Mouse (Mus musculus) liver, embryonic 13.5 days (tissue): Measurements from ENCODE around the gene Kdsr. TPM values are rescaled to one million over a fixed set of nuclear protein-coding genes. Genes with fewer than 3 reads are reported as not detected.
"Not testable (repeated sequence)": the region's sequence is repeated elsewhere in the genome, so short reads cannot be mapped to it uniquely, and the experiment has no call there.

Source experiments
- ATAC-seq: fragments of 200-750 bp; cut with Nextera tagmentation; 2 replicates; pipeline ENCODE4 v1.8.0; 2017; ENCODE audit warnings: low read depth, mild to moderate bottlenecking, moderate number of reproducible peaks, moderate library complexity
- DNase-seq: peaks from one replicate; pipeline ENCODE4 v3.0.0; 2022
- H3K27ac ChIP-seq: fragments of 300-500 bp; sonication (generic); 2 replicates; pipeline ENCODE4 v1.5.1; 2015; ENCODE audit warnings: moderate library complexity, mild to moderate bottlenecking, inconsistent platforms
- H3K27me3 ChIP-seq: fragments of 300-500 bp; sonication (generic); 2 replicates; pipeline ENCODE4 v1.6.1; 2015; ENCODE audit warnings: mild to moderate bottlenecking, inconsistent platforms
- H3K36me3 ChIP-seq: fragments of 300-500 bp; sonication (generic); 2 replicates; pipeline ENCODE4 v1.6.1; 2015; ENCODE audit warnings: mild to moderate bottlenecking, inconsistent platforms
- H3K4me1 ChIP-seq: fragments of 300-500 bp; sonication (generic); replicated peaks from 2 replicates; pipeline ENCODE4 v1.6.1; 2015; ENCODE audit warnings: inconsistent platforms
- H3K4me2 ChIP-seq: fragments of 300-500 bp; sonication (generic); 2 replicates; pipeline ENCODE4 v1.6.1; 2015; ENCODE audit warnings: inconsistent platforms, mild to moderate bottlenecking, moderate library complexity
- H3K4me3 ChIP-seq: fragments of 300-500 bp; sonication (generic); replicated peaks from 2 replicates; pipeline ENCODE4 v1.5.1; 2015; ENCODE audit warnings: mild to moderate bottlenecking, inconsistent platforms
- H3K9ac ChIP-seq: fragments of 300-500 bp; sonication (generic); 2 replicates; pipeline ENCODE4 v1.6.1; 2015; ENCODE audit warnings: mild to moderate bottlenecking, inconsistent platforms
- H3K9me3 ChIP-seq: fragments of 300-500 bp; sonication (generic); replicated peaks from 2 replicates; pipeline ENCODE4 v1.6.1; 2016; ENCODE audit warnings: inconsistent platforms
- WGBS: fragments of 180-500 bp; shearing (Covaris S2); methylation state at CpG from one replicate; pipeline ENCODE4 v1.1.7; 2015; ENCODE audit not compliant: insufficient replicate concordance; 5-methylcytosine and 5-hydroxymethylcytosine counted together
- polyA plus RNA-seq: library from polyadenylated mRNA; unstranded; fragments of >200 nt; fragmentation: Nextera tagmentation; extraction: Ambion mirVana; gene quantifications from 2 replicates; pipeline ENCODE4 v1.2.1, GENCODE M21; 2015

Kdsr gene
- polyA plus RNA-seq, 1 experiment from 2014 or later: 4.5 TPM

DNA sequence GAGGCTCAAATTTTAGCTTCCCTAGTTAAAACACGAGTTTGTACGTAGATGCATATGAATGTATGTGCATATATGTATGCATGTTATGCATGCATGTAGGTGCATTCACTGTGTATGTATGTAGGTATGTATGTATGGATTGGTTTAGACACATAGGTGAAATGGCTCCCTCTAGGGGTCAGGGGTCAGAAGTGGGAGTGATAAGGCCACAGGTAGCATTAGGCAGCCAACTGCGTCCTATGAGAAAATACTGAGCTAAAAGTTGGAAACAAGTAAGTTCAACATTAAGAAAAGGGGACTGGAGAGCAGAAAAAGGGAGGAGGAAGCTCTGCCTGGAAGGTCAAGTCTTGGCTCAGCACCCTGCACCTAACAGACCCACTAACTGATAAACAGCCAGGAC is 21.4 kb downstream of the Kdsr start:
- H3K27me3 ChIP-seq: no peaks in the 10 kb centered on the region
- 66% methylated on average over 3 of the region's 3 CpGs for WGBS
- no peak overlapping the region for H3K9ac ChIP-seq
- no peak overlapping the region for H3K4me3 ChIP-seq
- H3K4me2 ChIP-seq: no peak overlapping the region
- no peak overlapping the region for H3K27ac ChIP-seq
- H3K9me3 ChIP-seq: no peaks in the 10 kb centered on the region
- ATAC-seq (no peak), DNase-seq (no peak)
- H3K4me1 ChIP-seq: no peaks in the 10 kb centered on the region
- H3K36me3 ChIP-seq: 0 out of 2 replicates have a peak, but pooled peaks cover 9% of the 10 kb centered on the region

- no peak for ATAC-seq
These were observed 23.3 kb downstream of the Kdsr start for GRCm38 (mm10) chr1:106736211-106736610.

GRCm38 (mm10) chr1:106735586-106735985 is 23.9 kb downstream of the Kdsr start:
- 0 out of 2 replicates have a peak, but pooled peaks cover 7% of the 10 kb centered on the region for H3K36me3 ChIP-seq
- no peak overlapping the region for H3K9ac ChIP-seq
- 56% methylated on average over 2 of the region's 2 CpGs for WGBS
- no peaks in the 10 kb centered on the region for H3K9me3 ChIP-seq
- no peaks in the 10 kb centered on the region for H3K27me3 ChIP-seq
- H3K4me3 ChIP-seq: no peak overlapping the region
- H3K27ac ChIP-seq: no peak overlapping the region
- no peaks in the 10 kb centered on the region for H3K4me1 ChIP-seq
- DNase-seq (no peak), ATAC-seq (no peak)
- no peak overlapping the region for H3K4me2 ChIP-seq

More at GRCm38 (mm10) chr1:106736211-106736610, 23.3 kb downstream of the Kdsr start:
- Histone ChIP-seq H3K27ac (no peak overlapping the region), H3K27me3 (no peaks in the 10 kb centered on the region), H3K9me3 (no peaks in the 10 kb centered on the region), H3K4me1 (no peaks in the 10 kb centered on the region), H3K36me3 (0 out of 2 replicates have a peak, but pooled peaks cover 7% of the 10 kb centered on the region), H3K9ac (no peak overlapping the region), H3K4me2 (no peak overlapping the region), H3K4me3 (no peak overlapping the region)
- no peak for DNase-seq
- 85% methylated on average over 8 of the region's 8 CpGs for WGBS

- DNase-seq: no peak
- WGBS: 54% methylated on average over 5 of the region's 5 CpGs
- no peaks in the 10 kb centered on the region for H3K9me3 ChIP-seq
These were observed 37.5 kb downstream of the Kdsr start for GRCm38 (mm10) chr1:106722061-106722460.

GRCm38 (mm10) chr1:106717736-106718135 is 41.8 kb downstream of the Kdsr start:
- H3K9ac ChIP-seq, H3K4me2 ChIP-seq, H3K9me3 ChIP-seq, H3K4me3 ChIP-seq, H3K27ac ChIP-seq, ATAC-seq, H3K36me3 ChIP-seq, DNase-seq: not testable (repeated sequence)
- Histone ChIP-seq H3K27me3 (peaks cover 28% of the 10 kb centered on the region), H3K4me1 (peaks cover 26% of the 10 kb centered on the region)
- 57% methylated on average over 7 of the region's 7 CpGs for WGBS

More at GRCm38 (mm10) chr1:106722061-106722460, 37.5 kb downstream of the Kdsr start:
- Histone ChIP-seq H3K9ac (no peak overlapping the region), H3K4me2 (no peak overlapping the region), H3K36me3 (0 out of 2 replicates have a peak, but pooled peaks cover 2% of the 10 kb centered on the region), H3K4me1 (no peaks in the 10 kb centered on the region), H3K4me3 (no peak overlapping the region), H3K27me3 (no peaks in the 10 kb centered on the region), H3K27ac (no peak overlapping the region)
- ATAC-seq: no peak

GRCm38 (mm10) chr1:106717071-106717601 is 42.4 kb downstream of the Kdsr start:
- DNase-seq: no peak
- H3K27me3 ChIP-seq: peaks cover 34% of the 10 kb centered on the region
- no peaks in the 10 kb centered on the region for H3K9me3 ChIP-seq
- WGBS: 36% methylated on average over 7 of the region's 7 CpGs
- no peak for ATAC-seq
- peaks cover 31% of the 10 kb centered on the region for H3K4me1 ChIP-seq
- no peak overlapping the region for H3K4me2 ChIP-seq
- no peak overlapping the region for H3K27ac ChIP-seq
- no peaks in the 10 kb centered on the region for H3K36me3 ChIP-seq
- no peak overlapping the region for H3K4me3 ChIP-seq
- no peak overlapping the region for H3K9ac ChIP-seq

- no peak overlapping the region for H3K4me2 ChIP-seq
- 76% methylated on average over 3 of the region's 3 CpGs for WGBS
- H3K36me3 ChIP-seq: no peaks in the 10 kb centered on the region
- peaks cover 35% of the 10 kb centered on the region for H3K4me1 ChIP-seq
- no peak for DNase-seq
- H3K4me3 ChIP-seq: no peak overlapping the region
- no peak for ATAC-seq
- no peak overlapping the region for H3K27ac ChIP-seq
- no peaks in the 10 kb centered on the region for H3K9me3 ChIP-seq
- H3K27me3 ChIP-seq: peaks cover 43% of the 10 kb centered on the region
- no peak overlapping the region for H3K9ac ChIP-seq
These were observed 43.4 kb downstream of the Kdsr start for GRCm38 (mm10) chr1:106716141-106716540.

DNA sequence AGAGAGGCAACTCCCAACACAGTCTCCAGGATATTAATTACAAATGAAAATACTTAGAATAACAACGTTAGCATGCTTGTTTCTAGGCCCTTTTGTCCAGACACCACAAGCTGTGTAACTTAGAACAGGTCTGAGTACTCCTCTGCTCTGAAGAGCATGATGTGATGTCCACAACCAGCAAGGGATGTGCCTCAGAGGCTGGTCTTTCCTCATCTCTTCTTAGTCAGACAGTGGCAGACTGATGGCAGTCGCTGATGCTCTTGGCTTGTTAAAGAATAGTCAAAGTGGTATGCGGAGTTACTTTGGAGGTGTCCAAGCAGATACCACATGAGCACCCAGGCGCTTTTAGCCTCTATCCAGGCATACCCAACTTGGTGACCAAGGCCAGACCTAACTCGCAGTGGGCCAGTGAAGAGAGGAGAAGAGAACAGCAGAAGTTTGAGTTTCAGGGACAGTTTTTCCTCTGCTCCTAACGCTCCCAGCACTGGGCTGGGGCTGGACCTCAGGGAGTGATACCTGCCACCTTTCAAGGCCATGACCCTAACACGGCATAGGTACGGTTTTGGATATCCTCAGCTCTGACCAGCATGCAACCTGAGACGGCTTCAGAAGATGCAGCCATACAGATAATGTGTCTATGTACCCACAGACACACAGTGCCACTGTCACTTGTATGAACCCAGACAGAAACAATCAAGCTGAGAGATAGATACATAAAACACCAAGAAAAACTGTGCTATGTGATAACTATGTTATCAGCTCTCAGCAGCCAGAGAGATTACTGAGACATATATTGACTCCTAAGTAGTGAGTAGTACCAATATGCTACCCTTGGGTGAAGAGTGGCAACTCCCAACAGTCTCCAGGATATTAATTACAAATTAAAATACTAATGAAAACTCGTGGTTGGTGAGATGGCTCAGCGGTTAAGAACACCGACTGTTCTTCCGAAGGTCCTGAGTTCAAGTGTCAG is 44.1 kb downstream of the Kdsr start:
- H3K4me2 ChIP-seq: peak overlapping the region; percentile 81
- no peak overlapping the region for H3K9ac ChIP-seq
- peaks cover 36% of the 10 kb centered on the region for H3K4me1 ChIP-seq
- no peaks in the 10 kb centered on the region for H3K36me3 ChIP-seq
- H3K27ac ChIP-seq: no peak overlapping the region
- DNase-seq (no peak), ATAC-seq (peak; percentile 54)
- 61% methylated on average over 13 of the region's 13 CpGs for WGBS
- H3K9me3 ChIP-seq: no peaks in the 10 kb centered on the region
- no peak overlapping the region for H3K4me3 ChIP-seq
- H3K27me3 ChIP-seq: peaks cover 43% of the 10 kb centered on the region

GRCm38 (mm10) chr1:106714530-106714981 is 45.0 kb downstream of the Kdsr start:
- Histone ChIP-seq H3K4me3 (peak overlapping the region; percentile 66), H3K27me3 (peaks cover 43% of the 10 kb centered on the region), H3K4me1 (peaks cover 38% of the 10 kb centered on the region), H3K27ac (peak overlapping the region; percentile 47; the same call in 1 of the 2 replicates), H3K9ac (peak overlapping the region; percentile 72), H3K4me2 (peak overlapping the region; percentile 81), H3K9me3 (no peaks in the 10 kb centered on the region), H3K36me3 (no peaks in the 10 kb centered on the region)
- no peak for DNase-seq
- WGBS: 5% methylated on average over 21 of the region's 21 CpGs
- peak; percentile 25; the same call in 1 of the 2 replicates for ATAC-seq

GRCm38 (mm10) chr1:106713621-106714529 is 45.7 kb downstream of the Kdsr start, which contains the start of gene Bcl2:
TSS of gene Bcl2 (minus strand) at chr1:106714274.
- no peaks in the 10 kb centered on the region for H3K36me3 ChIP-seq
- H3K4me2 ChIP-seq: peak within 1 kb of the TSS; percentile 81
- ATAC-seq (peak; percentile 65), DNase-seq (no peak)
- H3K4me3 ChIP-seq: peak within 1 kb of the TSS; percentile 66
- WGBS: under 1% methylated on average over 81 of the region's 95 CpGs
- peak within 1 kb of the TSS; percentile 53 for H3K27ac ChIP-seq
- peaks cover 43% of the 10 kb centered on the region for H3K27me3 ChIP-seq
- H3K4me1 ChIP-seq: peaks cover 38% of the 10 kb centered on the region
- no peaks in the 10 kb centered on the region for H3K9me3 ChIP-seq
- H3K9ac ChIP-seq: peak within 1 kb of the TSS; percentile 72
